Mouse (Mus musculus): ENCODE data around the gene Mfsd14b. TPM values are rescaled to one million over a fixed set of nuclear protein-coding genes. Genes with fewer than 3 reads are reported as not detected.

The Mfsd14b gene
- polyA plus RNA-seq, 1 experiment from 2014 or later = 27.0 TPM

DNA sequence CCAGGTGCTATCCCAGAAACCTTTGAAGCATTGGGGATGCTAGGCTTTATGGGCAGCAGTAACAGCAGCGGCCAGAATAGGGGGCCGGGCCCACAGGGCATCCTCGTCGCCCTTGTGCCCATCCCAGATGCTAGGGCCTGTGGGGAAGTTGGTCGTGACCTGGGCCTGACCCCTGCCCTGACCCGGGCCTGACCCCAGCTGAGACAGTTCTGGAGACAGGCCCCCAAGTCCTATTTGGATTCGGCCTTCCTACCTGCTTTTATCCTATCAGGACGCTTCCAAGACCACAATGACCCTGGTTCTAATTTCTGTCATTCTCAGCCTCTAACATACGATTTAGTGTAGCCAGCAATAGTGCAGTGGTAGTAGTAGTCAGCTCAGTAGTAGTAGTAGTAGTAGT, 60.1 kb downstream of the Mfsd14b start, which contains the start of gene Prss47:
Gene Prss47 (minus strand): TSS at position 101 of the 400 bp plus-strand sequence.
- Histone ChIP-seq H3K4me2 (ENCODE audit: low read depth, low read length) (no peak within 1 kb of the TSS), H3K36me3 (replicated peaks; ENCODE audit: insufficient read depth, low read length) (no peaks in the 10 kb centered on the region), H3K4me1 (ENCODE audit: insufficient read depth) (no peaks in the 10 kb centered on the region), H3K9ac (replicated peaks) (no peak within 1 kb of the TSS), H3K4me3 (ENCODE audit: low read depth, low read length) (no peak within 1 kb of the TSS), H3K9me3 (ENCODE audit: low read length) (0 out of 2 replicates have a peak, but pooled peaks cover 2% of the 10 kb centered on the region), H3K27ac (ENCODE audit: low read depth) (no peak within 1 kb of the TSS), H3K27me3 (ENCODE audit: insufficient read depth, low read length) (no peaks in the 10 kb centered on the region)
- WGBS (ENCODE audit: insufficient replicate concordance) = 76% methylated on average over 9 of the region's 9 CpGs
- no peak for ATAC-seq
- no peak for TF ChIP-seq CTCF (IDR thresholded peaks at IDR 0.05; ENCODE audit: low read depth)
- no peak for TF ChIP-seq EP300 (IDR thresholded peaks at IDR 0.05; ENCODE audit: low read depth)
- no peak for DNase-seq

DNA sequence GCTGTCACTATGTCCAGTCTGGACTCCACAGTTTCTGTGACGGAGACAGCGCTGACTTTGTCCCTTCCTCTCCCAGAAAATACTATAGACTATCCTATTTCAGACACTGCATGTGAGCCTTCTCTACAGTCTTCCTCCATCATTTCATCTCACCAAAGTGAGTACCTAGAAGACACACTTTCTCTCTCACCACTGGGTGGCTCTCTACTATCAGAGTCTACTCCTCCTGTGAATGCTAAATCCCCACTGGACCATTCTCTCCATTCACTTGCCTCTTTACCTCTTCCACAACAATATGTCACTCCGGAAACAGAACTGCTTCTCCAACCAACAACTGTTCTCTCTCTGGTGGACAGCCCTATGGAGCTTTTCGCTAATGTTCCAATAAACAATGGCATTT, 77.7 kb downstream of the Mfsd14b start:
- H3K4me1 ChIP-seq (ENCODE audit: insufficient read depth) = no peaks in the 10 kb centered on the region
- H3K27ac ChIP-seq (ENCODE audit: low read depth) = no peak overlapping the region
- no peak for TF ChIP-seq EP300 (IDR thresholded peaks at IDR 0.05; ENCODE audit: low read depth)
- peak; percentile 49 for TF ChIP-seq CTCF (IDR thresholded peaks at IDR 0.05; ENCODE audit: low read depth)
- 49% methylated on average over 4 of the region's 4 CpGs for WGBS (ENCODE audit: insufficient replicate concordance)
- DNase-seq = no peak
- H3K36me3 ChIP-seq (replicated peaks; ENCODE audit: insufficient read depth, low read length) = no peaks in the 10 kb centered on the region
- no peaks in the 10 kb centered on the region for H3K27me3 ChIP-seq (ENCODE audit: insufficient read depth, low read length)
- no peaks in the 10 kb centered on the region for H3K9me3 ChIP-seq (ENCODE audit: low read length)
- H3K4me3 ChIP-seq (ENCODE audit: low read depth, low read length) = no peak overlapping the region
- no peak for ATAC-seq
- no peak overlapping the region for H3K9ac ChIP-seq (replicated peaks)
- H3K4me2 ChIP-seq (ENCODE audit: low read depth, low read length) = no peak overlapping the region

DNA sequence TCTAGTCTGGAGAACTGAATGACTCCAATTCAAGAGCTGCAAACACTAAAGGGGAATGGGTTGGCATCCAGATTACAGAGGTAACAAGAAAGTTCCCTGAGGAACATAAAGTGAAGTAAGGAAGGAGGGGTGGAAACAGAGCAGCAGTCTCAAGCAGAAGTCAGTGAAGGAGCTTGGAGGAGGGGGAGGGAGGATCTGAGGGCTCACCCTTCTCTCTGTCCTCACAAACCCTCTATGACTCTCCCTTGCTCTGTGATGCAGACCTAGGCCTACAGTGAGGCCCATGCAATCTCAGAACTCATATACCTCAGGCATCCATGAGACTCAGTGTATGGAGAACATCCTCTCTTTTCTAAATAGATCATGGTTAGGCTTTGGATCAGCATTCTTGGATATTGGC, 80.0 kb downstream of the Mfsd14b start, which contains the start of gene Spata31d1c:
Gene Spata31d1c (plus strand): TSS at position 301 of the 400 bp plus-strand sequence.
- ATAC-seq = no peak
- Histone ChIP-seq H3K4me1 (ENCODE audit: insufficient read depth) (no peaks in the 10 kb centered on the region), H3K36me3 (replicated peaks; ENCODE audit: insufficient read depth, low read length) (no peaks in the 10 kb centered on the region), H3K4me2 (ENCODE audit: low read depth, low read length) (no peak within 1 kb of the TSS), H3K9ac (replicated peaks) (no peak within 1 kb of the TSS), H3K9me3 (ENCODE audit: low read length) (no peaks in the 10 kb centered on the region), H3K27me3 (ENCODE audit: insufficient read depth, low read length) (no peaks in the 10 kb centered on the region), H3K4me3 (ENCODE audit: low read depth, low read length) (no peak within 1 kb of the TSS), H3K27ac (ENCODE audit: low read depth) (no peak within 1 kb of the TSS)
- TF ChIP-seq EP300 (IDR thresholded peaks at IDR 0.05; ENCODE audit: low read depth) (no peak), CTCF (IDR thresholded peaks at IDR 0.05; ENCODE audit: low read depth) (no peak)
- DNase-seq = no peak

Other genes with a start within 250 kb of the Mfsd14b start
- not detected in 2 replicates for gene Cntnap3, start 209.0 kb downstream of the Mfsd14b start, polyA plus RNA-seq (2015; fragmentation: Nextera tagmentation; extraction: Ambion mirVana)
- gene Spata31, start 195.6 kb downstream of the Mfsd14b start, polyA plus RNA-seq (2015; fragmentation: Nextera tagmentation; extraction: Ambion mirVana) = not detected in 2 replicates
- not detected in 2 replicates for gene Spata31d1c, start 79.9 kb downstream of the Mfsd14b start, polyA plus RNA-seq (2015; fragmentation: Nextera tagmentation; extraction: Ambion mirVana)
- gene Prss47, start 60.2 kb downstream of the Mfsd14b start, polyA plus RNA-seq (2015; fragmentation: Nextera tagmentation; extraction: Ambion mirVana) = not detected in 2 replicates
- gene Olfr465-ps1, start 25.1 kb upstream of the Mfsd14b start, polyA plus RNA-seq (2015; fragmentation: Nextera tagmentation; extraction: Ambion mirVana) = not detected in 2 replicates
- not detected in 2 replicates for gene Olfr466, start 37.3 kb upstream of the Mfsd14b start, polyA plus RNA-seq (2015; fragmentation: Nextera tagmentation; extraction: Ambion mirVana)
- not detected in 2 replicates for gene Nlrp4f, start 93.0 kb upstream of the Mfsd14b start, polyA plus RNA-seq (2015; fragmentation: Nextera tagmentation; extraction: Ambion mirVana)
- not detected in 2 replicates for gene Gm10775, start 146.6 kb upstream of the Mfsd14b start, polyA plus RNA-seq (2015; fragmentation: Nextera tagmentation; extraction: Ambion mirVana)
- gene Zfp369, start 165.8 kb upstream of the Mfsd14b start, polyA plus RNA-seq (2015; fragmentation: Nextera tagmentation; extraction: Ambion mirVana) = 2.5 and 2.7 TPM in 2 replicates